ENCODE assay signal across 24 mouse cellular contexts in the genomic region with DNA sequence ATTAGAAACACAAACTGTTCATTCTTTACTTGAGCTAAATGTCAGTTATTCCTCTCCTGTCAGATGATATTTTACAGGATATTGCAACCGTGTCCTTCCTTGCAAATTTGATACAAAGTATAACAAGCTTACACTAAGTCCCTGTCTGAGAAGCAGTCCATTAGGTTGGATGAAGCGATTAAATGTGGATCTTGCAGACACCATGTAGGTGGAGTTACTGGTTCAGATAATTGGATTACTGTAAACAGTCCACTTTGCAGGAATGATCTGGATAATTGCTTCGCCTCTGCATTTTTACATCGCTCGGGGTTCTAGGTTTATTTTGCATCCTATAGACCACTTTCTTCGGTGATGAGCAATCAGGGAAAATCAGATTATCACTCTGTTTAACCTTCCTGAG.
"Had no signal": no experiment of that assay in that cellular context is flagged by ENCODE, and none has a peak within 500 bp of the region (broad histone marks: within the 10 kb centered on the region; RNA-seq: fewer than 3 reads in every experiment).

No protein-coding gene starts in this region.

- H3K36me3 ChIP-seq: heart, embryonic 10.5 days; heart, embryonic 12.5 days; hindbrain, embryonic 10.5 days; hindbrain, embryonic 12.5 days; hindbrain, embryonic 15.5 days; intestine, embryonic 15.5 days; limb, embryonic 10.5 days; limb, embryonic 12.5 days had no signal

- H3K9ac ChIP-seq: heart, embryonic 12.5 days; hindbrain, embryonic 12.5 days; hindbrain, embryonic 15.5 days; intestine, embryonic 15.5 days; limb, embryonic 12.5 days had no signal

- DNase-seq: gastrocnemius, postnatal 10 days; gastrocnemius, postnatal 25 days; heart, adult 18-20 months; heart, postnatal 10 days; heart, postnatal 4 days; kidney, adult 18-20 months; kidney, adult 8-10 months; kidney, postnatal 10 days; kidney, postnatal 25 days; kidney, postnatal 4 days; liver had no signal

- ATAC-seq: inflammation-experienced regulatory T-cells, adult 6 months; intestine, embryonic 15.5 days; intestine, postnatal 0 days had no signal

- H3K27ac ChIP-seq: heart, embryonic 10.5 days; hindbrain, embryonic 10.5 days; hindbrain, embryonic 12.5 days; hindbrain, embryonic 15.5 days; intestine, embryonic 15.5 days; layer of hippocampus, adult 2 months; left cerebral cortex, adult 2 months; limb, embryonic 10.5 days; limb, embryonic 12.5 days had no signal

- H3K9me3 ChIP-seq: heart, embryonic 10.5 days; heart, embryonic 12.5 days; hindbrain, embryonic 10.5 days; hindbrain, embryonic 12.5 days; hindbrain, embryonic 15.5 days; intestine, embryonic 15.5 days; limb, embryonic 10.5 days; limb, embryonic 12.5 days had no signal

- H3K4me1 ChIP-seq: hindbrain, embryonic 12.5 days; hindbrain, embryonic 15.5 days; intestine, embryonic 15.5 days had no signal

- H3K27me3 ChIP-seq: heart, embryonic 12.5 days; hindbrain, embryonic 12.5 days; hindbrain, embryonic 15.5 days; intestine, embryonic 15.5 days; limb, embryonic 12.5 days had no signal

- H3K4me3 ChIP-seq: heart, embryonic 10.5 days; heart, embryonic 12.5 days; hindbrain, embryonic 10.5 days; hindbrain, embryonic 12.5 days; hindbrain, embryonic 15.5 days; intestine, embryonic 15.5 days; layer of hippocampus, adult 2 months; left cerebral cortex, adult 2 months; limb, embryonic 10.5 days; limb, embryonic 12.5 days had no signal

- H3K4me2 ChIP-seq: heart, embryonic 12.5 days; hindbrain, embryonic 12.5 days; hindbrain, embryonic 15.5 days; intestine, embryonic 15.5 days; limb, embryonic 12.5 days; liver, embryonic 11.5 days had no signal
